Mouse (Mus musculus): ENCODE data around the gene Mob2. TPM values are rescaled to one million over a fixed set of nuclear protein-coding genes. Genes with fewer than 3 reads are reported as not detected.

Mob2 gene
- polyA plus RNA-seq (2015; fragmentation: Nextera tagmentation; extraction: Ambion mirVana), result 57.8 and 61.8 TPM in 2 replicates

DNA sequence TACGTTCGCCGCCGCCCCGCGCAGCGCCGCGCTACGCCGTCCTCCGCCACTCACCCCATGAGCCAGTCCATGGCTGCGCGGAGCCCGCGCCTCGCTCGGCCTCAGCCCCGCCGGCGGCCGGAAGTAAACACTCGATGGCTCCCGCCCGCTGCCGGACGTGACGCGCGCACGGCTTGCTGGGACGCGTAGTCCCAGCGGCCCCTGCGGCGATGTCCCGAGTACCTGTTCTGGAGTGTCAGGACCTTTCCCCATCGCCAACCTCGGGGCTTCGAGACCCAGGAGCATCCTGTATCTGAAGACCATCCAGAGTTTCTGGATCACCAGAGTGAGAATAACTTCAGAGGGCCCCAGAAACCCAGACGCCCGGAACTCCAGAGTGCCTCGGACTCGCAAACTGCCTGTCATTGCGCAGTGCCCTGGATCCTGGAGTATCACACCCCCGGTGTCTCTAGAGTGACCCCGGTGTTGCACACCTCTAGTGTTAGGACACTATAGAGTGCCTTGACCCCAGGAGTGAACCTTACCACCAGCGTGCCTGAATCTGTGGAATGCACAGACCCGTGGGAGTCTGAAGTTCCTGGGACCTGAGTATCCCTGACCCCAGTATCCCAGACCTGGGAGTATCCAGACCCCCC, at the start of gene Mob2:
TSS of gene Mob2 (minus strand) at position 135 of the 635 bp plus-strand sequence.
- peak; percentile 97 for ATAC-seq
- peak within 1 kb of the TSS; percentile 97 for H3K4me3 ChIP-seq (replicated peaks)
- H3K9me3 ChIP-seq, result no peaks in the 10 kb centered on the region
- peak within 1 kb of the TSS; percentile 66; the same call in 1 of the 2 replicates for H3K27ac ChIP-seq
- H3K4me2 ChIP-seq (replicated peaks), result peak within 1 kb of the TSS; percentile 82
- H3K4me1 ChIP-seq (replicated peaks), result peaks cover 19% of the 10 kb centered on the region
- under 1% methylated on average over 49 of the region's 49 CpGs for WGBS
- H3K27me3 ChIP-seq (replicated peaks), result no peaks in the 10 kb centered on the region
- peak within 1 kb of the TSS; percentile 94 for H3K9ac ChIP-seq
- H3K36me3 ChIP-seq, result no peaks in the 10 kb centered on the region

- no peak overlapping the region for H3K27ac ChIP-seq
- ATAC-seq, result no peak
- H3K27me3 ChIP-seq (replicated peaks), result no peaks in the 10 kb centered on the region
- H3K9ac ChIP-seq, result no peak overlapping the region
- no peaks in the 10 kb centered on the region for H3K9me3 ChIP-seq
- no peaks in the 10 kb centered on the region for H3K36me3 ChIP-seq
- no peaks in the 10 kb centered on the region for H3K4me1 ChIP-seq (replicated peaks)
- WGBS, result 56% methylated on average over 5 of the region's 5 CpGs
- no peak overlapping the region for H3K4me2 ChIP-seq (replicated peaks)
- no peak overlapping the region for H3K4me3 ChIP-seq (replicated peaks)
Observed at GRCm38 (mm10) chr7:142104747-142105146, 43.9 kb upstream of the Mob2 start.

DNA sequence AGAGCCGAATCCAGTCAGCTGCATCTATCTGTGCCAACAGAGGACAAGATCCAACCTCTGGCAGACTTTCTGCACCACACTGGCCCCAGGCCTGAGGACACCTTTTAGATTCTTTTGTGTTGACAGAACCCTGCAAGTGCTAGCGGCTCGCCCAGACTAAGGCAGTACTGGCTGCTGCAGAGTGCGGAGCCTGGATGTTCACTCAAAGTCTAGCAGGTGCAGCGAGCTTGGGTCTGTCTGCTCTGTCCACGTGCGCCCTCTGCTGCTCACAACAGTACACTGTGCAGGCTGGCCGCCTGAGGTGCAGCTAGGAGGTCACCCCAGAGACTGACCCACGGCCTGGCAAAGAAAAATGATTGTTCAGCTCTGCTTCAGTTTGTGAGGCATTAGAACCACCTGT, 36.9 kb upstream of the Mob2 start:
- peaks cover 12% of the 10 kb centered on the region; the same call in 1 of the 2 replicates for H3K4me1 ChIP-seq (replicated peaks)
- no peak overlapping the region for H3K9ac ChIP-seq
- no peak overlapping the region for H3K4me3 ChIP-seq (replicated peaks)
- 10% methylated on average over 9 of the region's 9 CpGs for WGBS
- H3K27me3 ChIP-seq (replicated peaks), result peaks cover 40% of the 10 kb centered on the region
- no peak overlapping the region for H3K27ac ChIP-seq
- H3K36me3 ChIP-seq, result no peaks in the 10 kb centered on the region
- H3K4me2 ChIP-seq (replicated peaks), result no peak overlapping the region
- no peaks in the 10 kb centered on the region for H3K9me3 ChIP-seq
- ATAC-seq, result peak; percentile 63

DNA sequence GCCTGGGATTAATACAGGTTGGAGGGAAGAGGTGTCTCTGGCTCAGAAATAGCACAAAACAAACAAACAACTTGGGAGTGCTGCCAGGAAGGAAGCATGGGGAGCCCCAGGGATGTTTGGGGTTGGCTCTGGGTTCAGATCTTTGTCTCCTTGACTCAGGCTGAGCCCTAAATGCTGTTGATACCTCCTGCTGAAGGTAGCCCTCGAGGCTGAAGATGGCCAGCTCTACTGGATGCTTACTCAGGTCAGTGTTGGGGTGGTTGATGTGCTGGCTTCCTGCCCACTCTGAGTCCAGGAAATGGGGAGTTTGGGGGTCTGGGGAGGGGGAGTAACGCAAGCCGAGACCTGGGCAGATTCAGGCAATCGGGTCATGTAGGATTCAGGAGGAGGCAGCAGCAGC, 35.8 kb upstream of the Mob2 start:
- ATAC-seq, result no peak
- Histone ChIP-seq H3K4me3 (replicated peaks) (no peak overlapping the region), H3K4me1 (replicated peaks) (peaks cover 12% of the 10 kb centered on the region; the same call in 1 of the 2 replicates), H3K27me3 (replicated peaks) (peaks cover 45% of the 10 kb centered on the region), H3K4me2 (replicated peaks) (no peak overlapping the region), H3K27ac (no peak overlapping the region), H3K36me3 (no peaks in the 10 kb centered on the region), H3K9ac (no peak overlapping the region), H3K9me3 (no peaks in the 10 kb centered on the region)
- WGBS, result 65% methylated on average over 4 of the region's 4 CpGs

GRCm38 (mm10) chr7:142095183-142095931, 34.5 kb upstream of the Mob2 start, which contains the start of gene Dusp8:
Dusp8 (minus strand) TSS chr7:142095843.
- H3K36me3 ChIP-seq, result no peaks in the 10 kb centered on the region
- peak within 1 kb of the TSS; percentile 77 for H3K4me3 ChIP-seq (replicated peaks)
- peaks cover 46% of the 10 kb centered on the region for H3K27me3 ChIP-seq (replicated peaks)
- peak; percentile 94 for ATAC-seq
- peak within 1 kb of the TSS; percentile 98 for H3K4me2 ChIP-seq (replicated peaks)
- WGBS, result 1% methylated on average over 49 of the region's 63 CpGs
- H3K9me3 ChIP-seq, result no peaks in the 10 kb centered on the region
- peaks cover 12% of the 10 kb centered on the region; the same call in 1 of the 2 replicates for H3K4me1 ChIP-seq (replicated peaks)
- peak within 1 kb of the TSS; percentile 80 for H3K9ac ChIP-seq
- H3K27ac ChIP-seq, result peak within 1 kb of the TSS; percentile 57; the same call in 1 of the 2 replicates

DNA sequence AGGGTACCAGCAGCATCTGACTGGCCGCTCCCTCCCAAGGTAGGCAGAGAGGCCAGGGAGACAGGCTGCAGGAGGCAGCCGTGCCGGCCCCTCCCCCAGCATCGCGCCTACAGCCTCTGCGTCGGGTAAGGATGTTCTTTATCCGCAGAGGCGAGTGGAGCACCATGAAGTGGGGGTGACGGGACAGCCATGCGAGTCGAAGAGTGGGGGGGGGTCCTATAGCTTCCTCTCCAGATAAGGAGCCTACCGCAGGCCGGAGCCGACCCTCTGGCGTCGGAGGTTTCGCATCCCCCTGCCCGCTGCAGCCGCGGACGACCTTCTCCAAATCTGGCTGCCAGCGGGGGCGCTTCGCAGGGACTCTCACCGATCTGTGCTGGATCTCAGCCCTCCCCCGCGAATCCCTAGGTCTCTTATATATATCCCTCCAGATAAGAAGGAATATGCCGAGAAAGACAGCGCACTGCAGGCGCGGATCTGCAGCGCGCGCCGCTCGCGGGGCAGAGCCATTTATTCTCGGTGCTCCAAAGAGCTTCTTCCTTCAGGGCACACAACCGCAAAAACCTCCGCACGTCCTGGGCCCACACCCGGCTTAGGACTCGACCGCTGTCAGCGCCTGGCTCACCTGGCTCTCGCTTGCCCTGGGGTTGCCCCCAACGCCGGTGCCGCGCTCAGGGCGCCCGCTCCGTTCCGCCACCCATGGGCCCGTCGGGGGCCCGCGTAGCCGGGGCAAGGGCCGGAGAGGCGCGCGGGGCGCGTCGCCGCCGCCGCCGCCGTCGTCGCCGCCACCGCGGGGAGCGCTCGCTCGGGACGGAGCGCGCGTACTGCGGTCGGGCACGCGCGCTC, 33.7 kb upstream of the Mob2 start:
- H3K4me1 ChIP-seq (replicated peaks), result peaks cover 14% of the 10 kb centered on the region; the same call in 1 of the 2 replicates
- H3K27me3 ChIP-seq (replicated peaks), result peaks cover 46% of the 10 kb centered on the region
- WGBS, result under 1% methylated on average over 89 of the region's 89 CpGs
- H3K27ac ChIP-seq, result peak overlapping the region; percentile 57; the same call in 1 of the 2 replicates
- ATAC-seq, result peak; percentile 73
- no peaks in the 10 kb centered on the region for H3K36me3 ChIP-seq
- peak overlapping the region; percentile 98 for H3K4me2 ChIP-seq (replicated peaks)
- peak overlapping the region; percentile 77 for H3K4me3 ChIP-seq (replicated peaks)
- no peaks in the 10 kb centered on the region for H3K9me3 ChIP-seq
- peak overlapping the region; percentile 80 for H3K9ac ChIP-seq

DNA sequence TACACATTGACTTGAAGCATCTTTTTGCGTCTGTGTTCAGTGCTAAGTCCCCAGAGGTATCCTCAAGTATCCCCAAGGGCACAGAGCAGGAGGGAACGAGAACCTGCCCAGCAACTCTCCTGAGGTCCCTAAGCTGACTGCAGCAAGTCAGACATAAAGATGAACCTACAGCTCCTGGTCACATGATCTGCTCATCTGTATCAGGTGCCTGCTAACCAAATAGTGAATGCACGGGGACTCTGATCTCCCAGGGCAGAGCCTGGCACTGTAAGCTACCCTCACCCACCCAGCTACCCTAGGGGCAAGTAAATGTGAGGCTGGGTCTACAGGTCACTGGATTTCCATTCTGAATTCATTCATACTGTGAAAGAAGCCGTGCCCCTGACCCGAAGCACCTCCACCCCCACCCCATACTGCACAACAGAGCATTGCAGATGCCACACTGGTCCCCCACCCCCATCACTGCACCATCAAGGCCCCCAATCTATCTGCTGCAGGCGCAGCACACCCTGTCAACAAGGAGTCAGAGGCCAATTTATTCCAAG, 32.9 kb upstream of the Mob2 start:
- Histone ChIP-seq H3K9ac (peak overlapping the region; percentile 80), H3K4me1 (replicated peaks) (peaks cover 20% of the 10 kb centered on the region), H3K27ac (no peak overlapping the region), H3K36me3 (no peaks in the 10 kb centered on the region), H3K27me3 (replicated peaks) (peaks cover 46% of the 10 kb centered on the region), H3K4me2 (replicated peaks) (peak overlapping the region; percentile 98), H3K4me3 (replicated peaks) (peak overlapping the region; percentile 77), H3K9me3 (no peaks in the 10 kb centered on the region)
- no peak for ATAC-seq
- WGBS, result 33% methylated on average over 6 of the region's 6 CpGs

GRCm38 (mm10) chr7:142092991-142093390, 32.1 kb upstream of the Mob2 start:
- no peak overlapping the region; the same call in 1 of the 2 replicates for H3K4me2 ChIP-seq (replicated peaks)
- peaks cover 46% of the 10 kb centered on the region for H3K27me3 ChIP-seq (replicated peaks)
- H3K4me1 ChIP-seq (replicated peaks), result peaks cover 23% of the 10 kb centered on the region
- H3K9me3 ChIP-seq, result no peaks in the 10 kb centered on the region
- H3K4me3 ChIP-seq (replicated peaks), result no peak overlapping the region
- H3K27ac ChIP-seq, result no peak overlapping the region
- no peak overlapping the region; the same call in 1 of the 2 replicates for H3K9ac ChIP-seq
- WGBS, result 71% methylated on average over 1 of the region's 1 CpGs
- no peak for ATAC-seq
- no peaks in the 10 kb centered on the region for H3K36me3 ChIP-seq

DNA sequence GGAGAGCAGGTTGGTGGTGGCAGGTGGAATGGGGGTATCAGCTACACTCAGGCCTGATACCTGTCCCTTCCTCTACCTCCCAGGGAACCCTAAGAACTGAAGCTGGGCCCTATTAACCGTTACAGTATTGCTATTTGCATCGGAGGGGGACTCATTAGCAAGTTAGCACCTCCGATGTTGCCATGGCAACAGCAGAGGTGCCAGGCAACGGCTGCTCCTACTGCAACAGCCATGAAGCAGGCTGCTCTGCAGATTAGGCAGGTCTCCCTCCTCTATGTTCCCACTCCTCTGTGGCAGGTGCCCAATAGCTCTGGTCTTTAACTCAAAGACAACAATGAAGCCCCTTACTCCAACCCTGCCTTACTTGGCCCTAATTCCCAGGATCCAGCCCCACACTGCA, 31.0 kb upstream of the Mob2 start:
- H3K9me3 ChIP-seq, result no peaks in the 10 kb centered on the region
- peaks cover 39% of the 10 kb centered on the region for H3K27me3 ChIP-seq (replicated peaks)
- no peak overlapping the region for H3K27ac ChIP-seq
- no peaks in the 10 kb centered on the region; the same call in 1 of the 2 replicates for H3K36me3 ChIP-seq
- ATAC-seq, result no peak
- H3K4me3 ChIP-seq (replicated peaks), result no peak overlapping the region
- WGBS, result 16% methylated on average over 4 of the region's 4 CpGs
- no peak overlapping the region; the same call in 1 of the 2 replicates for H3K4me2 ChIP-seq (replicated peaks)
- H3K4me1 ChIP-seq (replicated peaks), result peaks cover 23% of the 10 kb centered on the region
- H3K9ac ChIP-seq, result no peak overlapping the region

- Histone ChIP-seq H3K9ac (no peak overlapping the region), H3K36me3 (peaks cover 4% of the 10 kb centered on the region), H3K9me3 (no peaks in the 10 kb centered on the region), H3K4me2 (replicated peaks) (no peak overlapping the region), H3K27ac (0 out of 2 replicates have a peak overlapping the region, but pooled peaks have one; percentile 6), H3K27me3 (replicated peaks) (peaks cover 24% of the 10 kb centered on the region), H3K4me1 (replicated peaks) (peaks cover 18% of the 10 kb centered on the region), H3K4me3 (replicated peaks) (no peak overlapping the region)
- 65% methylated on average over 17 of the region's 17 CpGs for WGBS
- no peak for ATAC-seq
Observed at GRCm38 (mm10) chr7:142089648-142090447, 29.0 kb upstream of the Mob2 start.

- H3K27ac ChIP-seq, result no peak overlapping the region
- H3K27me3 ChIP-seq (replicated peaks), result peaks cover 18% of the 10 kb centered on the region
- H3K4me3 ChIP-seq (replicated peaks), result no peak overlapping the region
- peak; percentile 68 for ATAC-seq
- H3K9ac ChIP-seq, result no peak overlapping the region
- no peak overlapping the region for H3K4me2 ChIP-seq (replicated peaks)
- no peaks in the 10 kb centered on the region for H3K9me3 ChIP-seq
- 18% methylated on average over 5 of the region's 5 CpGs for WGBS
- H3K36me3 ChIP-seq, result peaks cover 4% of the 10 kb centered on the region
- peaks cover 21% of the 10 kb centered on the region for H3K4me1 ChIP-seq (replicated peaks)
Observed at GRCm38 (mm10) chr7:142088886-142089285, 28.0 kb upstream of the Mob2 start.
